Mouse (Mus musculus): Measurements from ENCODE around the gene Rnase11.
"Not testable (repeated sequence)": the region's sequence is repeated elsewhere in the genome, so short reads cannot be mapped to it uniquely, and the experiment has no call there.

DNA sequence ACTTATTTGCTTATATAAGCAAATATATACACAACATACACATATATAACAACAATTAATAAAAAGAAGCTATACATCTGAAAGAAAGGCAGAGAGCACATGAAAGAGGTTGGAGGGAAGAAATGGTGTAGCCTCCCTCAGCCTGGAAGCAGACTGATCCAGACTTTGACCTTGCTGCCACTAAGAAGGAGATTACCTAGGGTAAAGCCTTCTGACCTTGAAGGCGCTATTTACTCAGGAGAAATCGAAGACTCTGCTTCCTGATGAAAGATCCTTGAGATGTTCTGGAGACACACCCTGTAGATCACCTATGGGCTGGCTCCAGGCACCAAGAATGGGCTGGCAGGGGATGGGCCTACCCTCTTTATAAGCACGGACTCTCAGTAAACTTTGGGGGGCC, 35.2 kb downstream of the Rnase11 start:
- not testable (repeated sequence) for TF ChIP-seq POLR2A (IDR thresholded peaks at IDR 0.05; ENCODE audit: insufficient read depth, low read length); CTCF (IDR thresholded peaks at IDR 0.05; ENCODE audit: low read depth, low read length)

Measured in ES-Bruce4 (cell line).